11 mouse cellular contexts compared by ENCODE assay signal in the genomic region with DNA sequence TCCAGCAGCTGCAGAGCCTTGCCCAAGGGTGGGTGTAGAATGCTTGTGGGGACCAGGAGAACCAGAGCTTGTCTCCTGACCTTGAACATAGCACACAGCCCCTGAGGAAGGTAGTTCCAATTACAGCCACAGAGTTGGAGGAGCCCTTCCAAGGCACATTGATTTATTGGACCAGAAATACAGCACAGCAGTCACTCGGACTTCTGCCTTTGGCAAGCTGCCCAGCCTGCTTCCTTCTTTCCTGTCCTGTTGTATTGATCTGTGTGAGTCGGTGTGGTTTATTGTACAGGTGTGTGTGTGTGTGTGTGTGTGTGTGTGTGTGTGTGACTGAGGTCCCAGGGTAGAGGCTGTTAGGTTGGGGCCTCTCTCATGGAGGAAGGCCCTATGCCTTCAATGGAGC. TPM values are rescaled to one million over a fixed set of nuclear protein-coding genes. Genes with fewer than 3 reads are reported as not detected.
DNase-seq lines count a peak whose midpoint lies in the region; ATAC-seq and TF ChIP-seq lines count a peak whose summit lies in the region.
"Had no signal": no experiment of that assay in that cellular context is flagged by ENCODE, and none has a peak within 500 bp of the region (broad histone marks: within the 10 kb centered on the region; RNA-seq: fewer than 3 reads in every experiment).

No protein-coding gene starts in this region.

- H3K4me2 ChIP-seq in midbrain, embryonic 14.5 days (ENCODE audit: low read length): no peak overlapping the region
- H3K4me2 ChIP-seq in midbrain, embryonic 13.5 days (replicated peaks): no peak overlapping the region
- H3K4me2 ChIP-seq in kidney, embryonic 16.5 days (replicated peaks; ENCODE audit: low read depth, low read length): no peak overlapping the region
- no peak overlapping the region for H3K4me2 ChIP-seq in liver, postnatal 0 days (ENCODE audit: low read depth, low read length)
- H3K4me2 ChIP-seq: embryonic facial prominence, embryonic 15.5 days; lung, embryonic 15.5 days had no signal

- H3K36me3 ChIP-seq in midbrain, embryonic 14.5 days (ENCODE audit: control insufficient read depth, insufficient read depth, low read length): no peaks in the 10 kb centered on the region
- H3K36me3 ChIP-seq in midbrain, embryonic 13.5 days: no peaks in the 10 kb centered on the region
- no peaks in the 10 kb centered on the region for H3K36me3 ChIP-seq in kidney, embryonic 16.5 days (ENCODE audit: insufficient read depth, low read length)
- no peaks in the 10 kb centered on the region for H3K36me3 ChIP-seq in liver, postnatal 0 days (replicated peaks; ENCODE audit: insufficient read depth, low read length)
- H3K36me3 ChIP-seq: embryonic facial prominence, embryonic 15.5 days; lung, embryonic 15.5 days had no signal

- WGBS in midbrain, embryonic 14.5 days: 39% methylated on average over 2 of the region's 2 CpGs
- WGBS in midbrain, embryonic 13.5 days: 46% methylated on average over 2 of the region's 2 CpGs
- WGBS in kidney, embryonic 16.5 days: 2% methylated on average over 2 of the region's 2 CpGs
- WGBS in liver, postnatal 0 days (ENCODE audit: insufficient replicate concordance): 6% methylated on average over 1 of the region's 2 CpGs

- no peak overlapping the region for H3K4me3 ChIP-seq in midbrain, embryonic 14.5 days (replicated peaks; ENCODE audit: low read depth, low read length)
- H3K4me3 ChIP-seq in midbrain, embryonic 13.5 days (replicated peaks): no peak overlapping the region
- H3K4me3 ChIP-seq in kidney, embryonic 16.5 days (ENCODE audit: low read length): no peak overlapping the region
- no peak overlapping the region for H3K4me3 ChIP-seq in liver, postnatal 0 days (ENCODE audit: low read depth, low read length)
- H3K4me3 ChIP-seq: embryonic facial prominence, embryonic 15.5 days; lung, embryonic 15.5 days had no signal

- intact Hi-C loops in heart, postnatal 25 days (cut with DNase I): no loop called here

- ATAC-seq in midbrain, embryonic 14.5 days (ENCODE audit: low FRiP score, low TSS enrichment): no peak
- no peak for ATAC-seq in midbrain, embryonic 13.5 days
- peak; percentile 55 for ATAC-seq in kidney, embryonic 16.5 days (ENCODE audit: low FRiP score, low TSS enrichment)
- ATAC-seq in liver, postnatal 0 days: peak; percentile 72

- no peak overlapping the region for H3K9ac ChIP-seq in midbrain, embryonic 14.5 days (replicated peaks; ENCODE audit: low read length)
- H3K9ac ChIP-seq in midbrain, embryonic 13.5 days (replicated peaks): no peak overlapping the region
- no peak overlapping the region for H3K9ac ChIP-seq in kidney, embryonic 16.5 days (replicated peaks; ENCODE audit: low read length)
- H3K9ac ChIP-seq in liver, postnatal 0 days (replicated peaks): no peak overlapping the region
- H3K9ac ChIP-seq: embryonic facial prominence, embryonic 15.5 days; lung, embryonic 15.5 days had no signal

- H3K27me3 ChIP-seq in midbrain, embryonic 14.5 days (ENCODE audit: control insufficient read depth, insufficient read depth, low read length): no peaks in the 10 kb centered on the region
- H3K27me3 ChIP-seq in midbrain, embryonic 13.5 days: no peaks in the 10 kb centered on the region
- no peaks in the 10 kb centered on the region for H3K27me3 ChIP-seq in kidney, embryonic 16.5 days (ENCODE audit: insufficient read depth, low read length)
- H3K27me3 ChIP-seq in liver, postnatal 0 days (ENCODE audit: insufficient read depth, low read length): no peaks in the 10 kb centered on the region
- H3K27me3 ChIP-seq: embryonic facial prominence, embryonic 15.5 days had no signal

- H3K9me3 ChIP-seq in midbrain, embryonic 14.5 days (ENCODE audit: control insufficient read depth, low read length): no peaks in the 10 kb centered on the region
- no peaks in the 10 kb centered on the region for H3K9me3 ChIP-seq in midbrain, embryonic 13.5 days
- no peaks in the 10 kb centered on the region for H3K9me3 ChIP-seq in kidney, embryonic 16.5 days (ENCODE audit: low read length)
- no peaks in the 10 kb centered on the region for H3K9me3 ChIP-seq in liver, postnatal 0 days (ENCODE audit: low read length)
- H3K9me3 ChIP-seq: embryonic facial prominence, embryonic 15.5 days; lung, embryonic 15.5 days had no signal

- no peaks in the 10 kb centered on the region for H3K4me1 ChIP-seq in midbrain, embryonic 14.5 days (ENCODE audit: control insufficient read depth, insufficient read depth, low read length)
- H3K4me1 ChIP-seq in midbrain, embryonic 13.5 days (replicated peaks): no peaks in the 10 kb centered on the region
- H3K4me1 ChIP-seq in kidney, embryonic 16.5 days (ENCODE audit: insufficient read depth, low read length): peaks cover 43% of the 10 kb centered on the region
- H3K4me1 ChIP-seq in liver, postnatal 0 days (ENCODE audit: insufficient read depth): 0 out of 2 replicates have a peak, but pooled peaks cover 4% of the 10 kb centered on the region

- TF ChIP-seq CTCF in liver, postnatal 0 days (IDR thresholded peaks at IDR 0.05; ENCODE audit: low read depth): no peak

- peak; percentile 45 to 60 for DNase-seq in adrenal gland, adult (ENCODE audit: inconsistent age in 2 of 2, low spot score in 1 of 2)
- no peak for DNase-seq in adrenal gland, adult 18-20 months (ENCODE audit: low spot score in 2 of 2)
- peak; percentile 40 for DNase-seq in midbrain, embryonic 14.5 days
- peak; percentile 77 for DNase-seq in liver, postnatal 0 days
- DNase-seq in spleen, adult 12 weeks (ENCODE audit: low spot score): no peak
- no peak for DNase-seq in heart, postnatal 25 days (ENCODE audit: low spot score)
- DNase-seq: heart, postnatal 4 days had no signal

- no peak for TF ChIP-seq EP300 in liver, postnatal 0 days (IDR thresholded peaks at IDR 0.05; ENCODE audit: low read depth)

- no peak overlapping the region for H3K27ac ChIP-seq in midbrain, embryonic 14.5 days (replicated peaks; ENCODE audit: low read depth, low read length)
- no peak overlapping the region for H3K27ac ChIP-seq in midbrain, embryonic 13.5 days
- H3K27ac ChIP-seq in kidney, embryonic 16.5 days (ENCODE audit: low read length): no peak overlapping the region
- no peak overlapping the region for H3K27ac ChIP-seq in liver, postnatal 0 days (ENCODE audit: low read depth)
- H3K27ac ChIP-seq: embryonic facial prominence, embryonic 15.5 days; lung, embryonic 15.5 days had no signal

RNA-seq across cellular contexts. Expression of gene Pyroxd2, which starts 30.1 kb away (rescaled TPM):
- 10 to 100 TPM; 23.1 to 46.7 TPM for total RNA-seq in adrenal gland, adult 18-20 months (2021)
- polyA plus RNA-seq in midbrain, embryonic 14.5 days (2014; fragmentation: Nextera tagmentation; extraction: Ambion mirVana): 0.89 and 1.5 TPM in 2 replicates
- polyA plus RNA-seq in midbrain, embryonic 13.5 days (2015; fragmentation: Nextera tagmentation; extraction: Ambion mirVana): 1.5 and 1.6 TPM in 2 replicates
- polyA plus RNA-seq in kidney, embryonic 16.5 days (2015; fragmentation: Nextera tagmentation; extraction: Ambion mirVana): 9.7 and 9.9 TPM in 2 replicates
- polyA plus RNA-seq in liver, postnatal 0 days (2015; fragmentation: Nextera tagmentation; extraction: Ambion mirVana): 5.8 and 7.5 TPM in 2 replicates
- total RNA-seq in heart, postnatal 25 days (2021): 1 to 10 TPM; 3.5 to 4.4 TPM

RNA-seq across cellular contexts. Expression of gene Hps1, which starts 57.3 kb away (rescaled TPM):
- total RNA-seq in adrenal gland, adult 18-20 months (2021): 10 to 100 TPM; 19.7 to 26.3 TPM
- 9.4 and 11.3 TPM in 2 replicates for polyA plus RNA-seq in midbrain, embryonic 14.5 days (2014; fragmentation: Nextera tagmentation; extraction: Ambion mirVana)
- polyA plus RNA-seq in midbrain, embryonic 13.5 days (2015; fragmentation: Nextera tagmentation; extraction: Ambion mirVana): 11.8 and 13.7 TPM in 2 replicates
- polyA plus RNA-seq in kidney, embryonic 16.5 days (2015; fragmentation: Nextera tagmentation; extraction: Ambion mirVana): 16.8 and 16.9 TPM in 2 replicates
- polyA plus RNA-seq in liver, postnatal 0 days (2015; fragmentation: Nextera tagmentation; extraction: Ambion mirVana): 4.7 and 5.3 TPM in 2 replicates
- 1 to 10 TPM; 1.8 to 2.2 TPM for total RNA-seq in heart, postnatal 25 days (2021)

Comparison
In these comparisons a context has a peak if more than half of its experiments do, and no peak if none do; other contexts are left out.
1. DNase-seq: peak in adrenal gland, adult (2 of 2), midbrain, embryonic 14.5 days (single experiment) and liver, postnatal 0 days (single experiment); none in adrenal gland, adult 18-20 months (0 of 2), spleen, adult 12 weeks (single experiment) and heart, postnatal 25 days (single experiment).
2. ATAC-seq: peak in kidney, embryonic 16.5 days (single experiment) and liver, postnatal 0 days (single experiment); none in midbrain, embryonic 14.5 days (single experiment) and midbrain, embryonic 13.5 days (single experiment).